Mouse (Mus musculus) NIH3T3 (cell line): ENCODE data around the gene Nup160.

Experiments
- DNase-seq: peaks from one replicate; pipeline ENCODE4 v3.0.0-alpha.2; 2012; ENCODE audit warnings: low read depth

Gene Nup160

GRCm38 (mm10) chr2:90677007-90677406 is at the start of gene Nup160:
Gene Nup160, plus strand, starts transcription at chr2:90677215.
- DNase-seq = no peak

DNA sequence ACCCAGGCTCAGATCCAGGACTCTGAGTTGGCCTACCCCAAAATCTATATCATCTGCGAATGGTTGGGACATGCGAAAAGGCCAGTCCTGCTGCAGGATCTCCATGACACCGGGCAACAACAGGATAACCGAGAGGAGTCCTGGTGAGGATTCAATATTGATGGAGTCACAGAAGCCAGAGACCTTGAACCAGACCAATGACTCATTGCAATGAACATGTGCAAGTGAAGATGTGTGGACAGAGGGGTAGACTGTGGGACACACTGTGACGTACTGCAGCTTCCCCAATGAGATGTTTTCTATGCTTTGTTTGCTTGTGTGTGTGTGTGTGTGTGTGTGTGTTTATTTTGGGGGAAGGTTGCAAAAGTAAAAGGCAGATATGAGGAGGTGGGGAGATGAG is 48.8 kb upstream of the Nup160 start:
- DNase-seq = no peak

DNA sequence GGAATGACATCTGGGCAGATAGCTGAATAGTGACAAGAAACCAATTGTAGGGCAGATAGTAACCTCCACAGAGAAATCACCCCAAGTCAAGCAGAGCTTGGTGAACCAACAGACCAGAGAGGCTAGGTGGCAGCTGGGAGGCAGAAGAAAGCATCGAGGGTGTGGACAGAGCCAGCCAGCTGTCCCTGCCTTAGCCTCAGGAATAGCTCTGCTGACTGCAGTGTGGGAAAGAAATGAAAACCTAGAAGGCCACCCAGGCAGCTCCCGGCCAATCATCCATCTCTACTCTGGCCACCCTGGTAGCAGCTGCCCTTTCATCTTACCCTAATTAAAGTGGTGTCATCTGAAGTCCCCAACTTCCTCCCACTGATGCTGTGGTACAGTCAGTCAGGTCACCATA is 47.5 kb upstream of the Nup160 start:
- DNase-seq = no peak

DNA sequence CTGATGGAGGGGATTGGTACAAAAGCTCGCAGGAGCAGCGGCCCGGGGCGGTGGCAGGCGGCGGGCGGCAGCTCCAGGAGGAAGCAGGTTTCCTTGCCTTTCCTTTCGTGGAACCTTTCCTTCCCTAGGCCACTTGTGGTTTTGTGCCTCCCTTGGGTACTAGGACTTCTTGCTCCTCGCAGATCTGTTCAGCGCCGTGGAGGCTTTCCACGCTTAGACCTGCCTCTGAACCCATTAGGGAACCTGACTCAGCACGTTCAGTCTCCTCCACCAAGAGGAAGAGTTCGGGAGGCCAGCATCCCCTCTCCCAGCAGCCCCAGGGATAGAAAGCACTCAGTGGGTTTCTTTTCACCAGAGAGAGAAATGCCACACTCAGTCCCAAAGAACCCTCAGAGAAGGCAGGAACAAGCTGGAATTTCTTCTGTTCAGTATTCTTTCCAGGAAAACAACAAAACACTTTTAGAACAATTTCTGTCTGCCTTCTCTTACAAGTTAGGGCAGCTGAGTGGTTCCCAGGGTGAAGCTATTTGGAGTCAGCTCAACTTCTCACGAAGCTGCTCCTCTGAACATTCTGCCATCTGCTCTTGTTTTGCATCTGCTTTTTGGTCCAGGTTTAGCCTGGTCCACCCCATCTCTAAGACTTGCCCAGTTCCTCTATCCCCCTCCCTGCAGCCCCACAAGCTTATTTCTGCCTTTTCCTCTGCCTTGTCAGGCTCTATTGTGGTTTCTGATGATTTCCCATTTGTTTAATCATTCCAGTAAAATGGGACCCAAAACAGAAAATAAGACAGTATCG is 44.9 kb upstream of the Nup160 start:
- no peak for DNase-seq

GRCm38 (mm10) chr2:90634671-90635070 is 42.3 kb upstream of the Nup160 start:
- DNase-seq = no peak

DNA sequence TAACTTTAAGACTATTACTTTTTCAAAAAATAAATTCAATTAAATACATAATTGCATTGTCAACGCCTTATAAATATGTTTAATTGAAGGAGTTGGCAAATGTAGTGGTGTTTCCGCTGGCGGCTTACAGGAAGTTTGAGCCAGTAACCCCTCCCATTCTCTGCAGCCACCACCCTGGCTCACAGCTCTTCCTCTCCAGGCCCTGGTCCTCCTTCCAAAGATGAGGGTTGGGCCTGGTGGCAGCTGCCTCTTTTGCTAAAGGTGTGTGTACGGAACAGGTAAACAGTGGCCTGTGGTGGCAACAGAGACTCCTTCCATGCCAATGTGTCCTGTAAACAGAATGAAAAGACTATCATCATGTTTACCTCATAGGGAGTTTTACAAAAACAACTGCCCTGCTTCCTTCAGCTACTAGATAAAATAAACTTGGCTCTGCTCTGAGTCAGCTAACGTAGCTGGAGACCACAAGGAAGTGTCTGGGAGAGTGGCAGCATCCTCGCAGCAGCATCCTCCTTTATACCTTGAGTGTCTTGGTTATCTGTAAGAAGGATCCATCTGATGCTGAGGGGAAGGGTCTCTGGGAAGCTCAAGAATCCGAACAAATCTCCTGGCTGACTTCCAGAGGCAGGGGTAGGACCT is 41.8 kb upstream of the Nup160 start:
- DNase-seq = no peak

DNA sequence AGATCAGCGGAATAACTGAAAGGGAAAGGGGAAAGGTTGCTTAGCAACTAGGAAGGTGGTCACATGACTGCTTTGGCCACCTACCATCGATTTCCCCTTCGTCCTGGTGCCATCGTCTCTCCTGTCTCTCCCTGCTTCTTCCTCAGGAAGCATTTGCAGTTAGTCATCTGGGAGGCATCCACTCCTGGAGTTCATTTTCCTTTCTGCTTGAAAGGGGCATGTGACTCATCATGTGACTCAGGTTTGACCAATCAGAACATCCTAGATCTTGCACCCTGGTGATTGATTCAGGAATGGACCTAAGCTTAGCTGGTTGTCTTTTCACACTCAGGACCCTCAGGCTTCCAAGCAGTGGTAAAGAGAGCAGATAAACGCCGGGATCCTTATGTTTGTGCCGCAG is 40.2 kb upstream of the Nup160 start:
- peak; percentile 16 for DNase-seq

DNA sequence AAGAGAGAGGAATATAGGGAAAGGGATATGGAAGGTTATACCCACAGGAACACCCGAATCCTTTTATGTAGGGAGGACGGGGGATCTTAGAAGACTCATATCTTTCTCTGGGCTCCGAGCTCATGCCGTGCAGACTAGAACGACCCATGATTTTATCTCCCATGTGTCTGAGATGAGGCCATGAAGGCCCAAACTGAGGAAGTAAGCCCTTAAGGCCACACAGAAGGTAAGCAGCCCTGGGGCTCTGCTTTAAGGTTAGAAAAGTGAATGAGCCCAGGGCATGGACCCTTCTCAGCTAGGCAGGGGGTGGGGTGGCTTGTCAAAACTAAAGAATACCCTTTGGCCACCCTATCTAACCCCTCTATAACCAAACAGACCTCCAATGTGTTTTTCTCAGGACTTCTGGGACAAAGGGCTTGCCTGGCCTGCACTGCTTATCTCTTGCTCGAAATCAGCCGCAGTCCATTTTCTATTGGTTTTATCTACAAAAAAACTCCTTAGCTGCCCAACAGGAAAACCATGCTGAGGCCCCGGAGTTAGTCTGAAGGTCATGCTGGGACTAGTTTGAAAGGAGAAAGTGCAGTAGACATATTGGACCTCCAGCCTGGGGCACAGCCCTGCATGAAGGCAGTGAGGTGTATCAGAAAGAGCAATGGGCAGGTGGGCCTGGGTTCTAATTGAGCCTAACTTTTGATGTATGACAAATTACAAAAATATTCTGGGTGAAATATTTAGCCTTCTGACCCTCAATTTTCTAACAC is 37.8 kb upstream of the Nup160 start:
- no peak for DNase-seq

- DNase-seq = no peak
Measured at GRCm38 (mm10) chr2:90639747-90640699, 37.0 kb upstream of the Nup160 start.

DNA sequence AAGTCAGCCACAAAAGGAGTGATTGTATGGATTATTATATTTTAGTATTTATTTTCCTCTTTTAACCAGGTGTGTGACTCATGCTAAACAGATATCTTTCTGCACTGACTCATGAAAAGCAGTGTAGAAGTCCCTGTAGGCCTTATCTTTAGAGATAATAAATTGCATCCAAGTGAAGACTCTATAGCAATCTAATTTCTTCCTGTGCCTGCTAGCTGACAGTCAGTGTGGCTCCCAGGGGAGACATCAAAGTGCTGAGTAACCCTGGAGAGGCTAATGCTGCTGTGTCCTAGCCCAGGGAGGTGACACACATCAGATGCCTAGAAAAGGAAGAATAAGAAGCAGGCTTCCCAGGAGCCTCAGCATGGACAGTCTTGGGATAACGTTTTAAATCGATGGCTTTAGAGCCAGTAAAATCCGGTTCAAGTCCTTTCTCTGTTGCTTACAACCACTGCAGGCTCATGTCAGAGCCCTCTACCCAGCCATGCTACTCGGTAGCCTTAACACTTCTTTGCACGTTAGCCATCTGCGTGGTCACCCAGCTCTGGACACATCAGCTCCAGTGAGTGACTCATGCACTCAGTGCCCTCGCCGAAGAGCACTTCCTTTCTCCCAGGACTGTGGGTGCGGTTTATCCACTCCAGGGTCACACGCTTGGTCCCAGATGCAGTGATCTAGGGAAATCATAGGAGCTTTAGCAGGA is 35.9 kb upstream of the Nup160 start:
- DNase-seq = no peak

GRCm38 (mm10) chr2:90641710-90642039 is 35.3 kb upstream of the Nup160 start:
- no peak for DNase-seq

GRCm38 (mm10) chr2:90647084-90647483 is 29.9 kb upstream of the Nup160 start:
- DNase-seq = no peak

GRCm38 (mm10) chr2:90649405-90649804 is 27.6 kb upstream of the Nup160 start:
- no peak for DNase-seq

DNA sequence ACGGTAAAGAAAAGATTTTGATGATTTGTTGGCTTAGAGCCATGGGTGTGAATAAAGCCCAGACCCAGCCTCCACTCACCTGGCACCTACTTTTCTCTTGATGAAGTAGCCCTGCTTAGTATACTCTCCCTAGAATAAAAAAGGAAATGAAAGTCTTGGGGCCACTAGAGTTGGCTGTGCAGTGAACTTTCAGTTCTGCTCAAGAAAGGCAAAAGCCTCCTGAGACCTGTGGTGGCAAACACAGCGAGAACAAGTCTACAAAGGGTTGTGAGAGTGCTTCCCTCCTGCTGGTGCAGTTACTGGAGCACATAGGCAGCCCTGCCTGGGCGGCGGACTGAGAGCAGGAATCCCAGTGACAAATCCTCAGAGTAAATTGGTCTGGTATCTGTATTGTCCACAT is 27.1 kb upstream of the Nup160 start:
- DNase-seq = no peak

DNA sequence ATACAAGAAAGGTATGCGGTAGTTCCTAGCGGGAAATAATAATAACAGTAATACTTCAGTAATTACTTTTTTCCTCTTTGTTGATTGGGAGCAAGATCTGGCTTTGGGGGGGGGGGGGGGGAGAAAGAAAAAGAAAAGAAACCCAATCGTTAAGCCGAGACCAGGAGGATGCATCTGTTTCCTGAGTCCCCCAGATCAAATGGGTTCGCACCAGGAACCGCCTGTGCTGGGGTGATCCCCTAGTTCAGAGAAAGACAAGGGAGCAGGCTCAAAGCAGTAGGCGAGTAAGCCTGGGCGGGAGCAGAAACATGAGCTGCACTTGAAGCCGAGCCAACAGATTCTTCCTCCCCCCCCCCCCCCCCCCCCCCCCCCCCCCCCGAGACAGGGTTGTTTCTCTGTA is 24.9 kb upstream of the Nup160 start:
- DNase-seq = peak; percentile 9

- peak; percentile 6 for DNase-seq
Measured at GRCm38 (mm10) chr2:90652993-90653392, 24.0 kb upstream of the Nup160 start.

DNA sequence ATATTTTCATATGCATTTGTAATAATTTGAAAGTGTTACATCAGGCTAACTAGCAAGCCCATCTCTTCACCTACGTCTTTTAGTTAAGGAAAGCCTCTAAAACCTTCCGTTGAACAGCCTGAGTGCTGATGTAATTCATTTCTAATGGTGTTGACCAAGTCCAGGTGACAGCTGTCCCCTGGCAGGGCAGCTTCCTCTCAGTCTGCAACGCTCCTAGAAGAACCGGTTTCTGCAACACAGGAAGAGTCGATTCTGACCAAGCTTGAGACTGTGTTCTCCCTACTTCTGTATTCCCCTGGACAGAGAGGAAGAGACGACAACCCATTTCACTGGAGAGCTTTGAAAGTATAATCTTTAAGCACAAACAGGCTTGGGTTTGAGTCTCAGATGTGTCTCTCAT is 21.6 kb upstream of the Nup160 start:
- no peak for DNase-seq

GRCm38 (mm10) chr2:90658613-90659012 is 18.4 kb upstream of the Nup160 start:
- DNase-seq = no peak

DNA sequence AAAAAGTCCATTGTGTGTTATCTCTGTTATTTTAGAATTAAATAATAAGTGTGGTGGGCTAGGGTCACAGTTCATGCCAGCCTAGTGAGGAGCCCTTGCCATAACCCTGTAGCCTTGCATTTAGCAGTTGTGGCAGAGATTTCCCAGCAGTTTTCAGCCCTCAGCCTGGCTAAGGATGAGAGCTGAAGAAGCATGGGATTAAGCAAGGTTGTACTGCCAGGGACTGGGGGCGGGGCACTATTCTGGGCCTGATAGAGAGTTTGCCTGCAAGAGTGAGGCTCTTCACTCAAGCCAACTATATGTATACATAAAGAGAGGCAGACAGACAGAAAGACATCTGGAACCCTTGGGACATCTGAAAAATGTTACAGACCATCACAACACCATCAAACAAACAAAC is 18.0 kb upstream of the Nup160 start:
- no peak for DNase-seq

DNA sequence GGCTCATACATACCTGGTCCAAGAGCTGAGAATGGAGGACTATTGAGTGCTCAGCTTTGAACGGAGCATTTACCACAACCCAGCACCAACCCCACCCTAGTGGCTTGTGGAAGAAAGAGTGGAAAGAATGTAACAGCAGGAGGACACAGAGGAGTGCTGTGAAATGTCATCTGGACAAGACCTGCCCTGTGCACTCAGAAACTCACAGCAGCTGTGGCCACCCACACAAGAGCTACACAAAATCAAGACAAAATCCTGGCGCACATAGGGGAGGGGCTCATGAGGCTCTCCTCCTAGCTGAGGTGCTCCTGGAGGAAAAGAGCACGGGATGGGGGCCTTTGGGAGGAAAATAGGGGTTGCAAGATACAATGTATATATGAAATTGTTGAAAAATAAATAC is 17.4 kb upstream of the Nup160 start:
- no peak for DNase-seq

DNA sequence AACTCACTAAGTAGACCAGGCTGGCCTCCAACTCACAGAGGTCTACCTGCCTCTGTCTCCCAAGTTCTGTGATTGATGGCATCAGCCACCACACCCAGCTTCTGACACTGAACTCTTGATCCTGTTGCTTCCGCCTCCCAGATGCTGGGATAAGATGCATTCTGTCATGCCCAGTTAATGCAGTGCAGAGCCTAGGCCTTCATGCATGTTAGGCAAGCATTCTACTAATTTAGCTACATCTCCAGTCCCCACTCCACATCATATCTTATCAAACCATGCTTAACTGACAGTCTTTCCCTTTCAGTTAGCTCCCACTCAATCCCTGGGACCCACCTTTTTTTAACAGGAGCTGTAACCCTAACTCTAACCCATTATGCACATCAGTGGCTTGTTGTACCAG is 16.1 kb upstream of the Nup160 start:
- DNase-seq = no peak
